Mouse (Mus musculus): Measurements from ENCODE around the gene Idh1.

DNA sequence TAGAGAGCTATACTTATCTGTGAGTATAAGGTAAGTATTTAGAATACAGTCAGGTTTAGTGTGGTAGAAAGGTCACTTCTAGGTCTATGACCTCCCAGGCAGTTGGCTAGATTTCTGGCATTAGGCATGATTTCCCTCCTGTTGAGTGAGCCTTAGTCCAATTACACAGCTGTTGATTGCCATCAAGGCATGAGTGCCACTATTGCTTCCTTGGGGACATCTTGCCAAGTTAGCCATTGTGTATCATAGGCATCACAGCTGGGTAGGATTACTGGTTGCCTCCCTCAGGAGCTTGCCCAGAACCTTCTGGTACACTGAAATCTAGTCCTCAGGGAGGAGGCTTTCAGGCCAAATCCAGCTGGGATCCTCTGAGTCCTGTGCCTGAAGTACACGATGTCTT lies 53.5 kb downstream of the Idh1 start:
- TF ChIP-seq CTCF (IDR thresholded peaks at IDR 0.05; ENCODE audit: low read depth, low read length) (no peak), POLR2A (IDR thresholded peaks at IDR 0.05; ENCODE audit: insufficient read depth, low read length) (no peak), EP300 (IDR thresholded peaks at IDR 0.05; ENCODE audit: insufficient read depth, low read depth, low read length) (no peak)

All from ES-Bruce4 (cell line).